Mouse (Mus musculus) cerebral cortex, adult 2 months (tissue): ENCODE data around the gene Timp3.

Experiments
- WGBS: fragments of 180-500 bp; shearing (Covaris S2); methylation state at CpG from one replicate; pipeline ENCODE4 v1.1.7; 2018; 5-methylcytosine and 5-hydroxymethylcytosine counted together

Gene Timp3

GRCm38 (mm10) chr10:86387821-86388440 is 87.8 kb downstream of the Timp3 start:
- 59% methylated on average over 5 of the region's 5 CpGs for WGBS

- WGBS = 51% methylated on average over 6 of the region's 6 CpGs
These were observed 88.6 kb downstream of the Timp3 start for GRCm38 (mm10) chr10:86388803-86389202.

- 70% methylated on average over 3 of the region's 3 CpGs for WGBS
These were observed 89.2 kb downstream of the Timp3 start for GRCm38 (mm10) chr10:86389357-86389756.

GRCm38 (mm10) chr10:86389913-86390312 is 89.7 kb downstream of the Timp3 start:
- WGBS = 26% methylated on average over 2 of the region's 2 CpGs

GRCm38 (mm10) chr10:86392399-86392798 is 92.2 kb downstream of the Timp3 start:
- WGBS = 97% methylated on average over 3 of the region's 3 CpGs

- WGBS = 88% methylated on average over 4 of the region's 4 CpGs
These were observed 97.6 kb downstream of the Timp3 start for GRCm38 (mm10) chr10:86397577-86398346.

- 83% methylated on average over 2 of the region's 2 CpGs for WGBS
These were observed 98.2 kb downstream of the Timp3 start for GRCm38 (mm10) chr10:86398347-86398720.
